Mouse (Mus musculus) small intestine, adult 2 months (tissue): ENCODE data around the gene Ap4b1. TPM values are rescaled to one million over a fixed set of nuclear protein-coding genes. Genes with fewer than 3 reads are reported as not detected.

Source experiments
- H3K27ac ChIP-seq: fragments of 200-500 bp; 2 replicates; pipeline ENCODE4 v1.5.1; 2012; ENCODE audit warnings: low read depth, low read length, control low read depth, inconsistent platforms; ENCODE audit not compliant: insufficient read depth
- H3K27me3 ChIP-seq: fragments of 200-500 bp; 2 replicates; pipeline ENCODE4 v1.6.1; 2012; ENCODE audit warnings: mild to moderate bottlenecking, moderate library complexity, low read length, inconsistent platforms; ENCODE audit not compliant: control insufficient read depth, insufficient read depth
- H3K36me3 ChIP-seq: fragments of 200-500 bp; 2 replicates; pipeline ENCODE4 v1.6.1; 2012; ENCODE audit warnings: mild to moderate bottlenecking, low read length, control low read depth, inconsistent platforms; ENCODE audit not compliant: control insufficient read depth, insufficient read depth
- H3K4me1 ChIP-seq: fragments of 200-500 bp; 2 replicates; pipeline ENCODE4 v1.6.1; 2012; ENCODE audit warnings: low read length, inconsistent platforms, mixed read lengths; ENCODE audit not compliant: control insufficient read depth, insufficient read depth, insufficient read length
- H3K4me3 ChIP-seq: fragments of 200-500 bp; 2 replicates; pipeline ENCODE4 v1.5.1; 2012; ENCODE audit warnings: low read depth, mild to moderate bottlenecking, control low read depth, inconsistent platforms, low read length, moderate library complexity
- CTCF ChIP-seq: fragments of 200-500 bp; IDR thresholded peaks from 2 replicates; pipeline ENCODE4 v1.5.1; 2012; ENCODE audit warnings: low read depth, mild to moderate bottlenecking, control low read depth, inconsistent platforms, low read length, moderate library complexity, mixed read lengths; ENCODE audit not compliant: insufficient replicate concordance, insufficient read length; ENCODE audit errors: extremely low read depth
- POLR2A ChIP-seq: fragments of 200-500 bp; IDR thresholded peaks from 2 replicates; pipeline ENCODE4 v1.6.1; 2012; ENCODE audit warnings: low read depth, mild to moderate bottlenecking, control low read depth, inconsistent platforms, low read length, moderate library complexity
- WGBS: fragments of 180-500 bp; shearing (Covaris S2); methylation state at CpG from one replicate; pipeline ENCODE4 v1.1.7; 2018; 5-methylcytosine and 5-hydroxymethylcytosine counted together
- polyA plus RNA-seq: library from polyadenylated mRNA; depleted of rRNA; stranded (reverse); fragments of >200 nt; gene quantifications from 2 replicates; pipeline ENCODE4 v1.2.3, GENCODE M21; 2012

The Ap4b1 gene
- polyA plus RNA-seq, 1 experiment, result 9.4 TPM

GRCm38 (mm10) chr3:103857977-103858563 lies 48.8 kb downstream of the Ap4b1 start:
- Histone ChIP-seq H3K27ac (peak overlapping the region; percentile 77), H3K27me3 (no peaks in the 10 kb centered on the region), H3K4me1 (peaks cover 2% of the 10 kb centered on the region; the same call in 1 of the 2 replicates), H3K36me3 (0 out of 2 replicates have a peak, but pooled peaks cover 2% of the 10 kb centered on the region), H3K4me3 (peak overlapping the region; percentile 50)
- no peak for TF ChIP-seq POLR2A
- TF ChIP-seq CTCF, result no peak
- 87% methylated on average over 6 of the region's 6 CpGs for WGBS

- WGBS, result 67% methylated on average over 12 of the region's 12 CpGs
- Histone ChIP-seq H3K27me3 (no peaks in the 10 kb centered on the region), H3K4me3 (peak within 1 kb of the TSS; percentile 28; the same call in 1 of the 2 replicates), H3K4me1 (peaks cover 2% of the 10 kb centered on the region; the same call in 1 of the 2 replicates), H3K36me3 (0 out of 2 replicates have a peak, but pooled peaks cover 1% of the 10 kb centered on the region), H3K27ac (peak within 1 kb of the TSS; percentile 83)
- TF ChIP-seq POLR2A, result no peak
- no peak for TF ChIP-seq CTCF
These were observed 49.8 kb downstream of the Ap4b1 start, which contains the start of gene Ptpn22 for GRCm38 (mm10) chr3:103858881-103859801. Gene Ptpn22 (plus strand): TSS chr3:103859795.

- no peak for TF ChIP-seq CTCF
- TF ChIP-seq POLR2A, result peak; percentile 31; the same call in 1 of the 2 replicates
- Histone ChIP-seq H3K4me1 (peaks cover 2% of the 10 kb centered on the region; the same call in 1 of the 2 replicates), H3K27ac (peak overlapping the region; percentile 83), H3K27me3 (no peaks in the 10 kb centered on the region), H3K4me3 (peak overlapping the region; percentile 28; the same call in 1 of the 2 replicates), H3K36me3 (0 out of 2 replicates have a peak, but pooled peaks cover 1% of the 10 kb centered on the region)
- 62% methylated on average over 6 of the region's 6 CpGs for WGBS
These were observed 50.6 kb downstream of the Ap4b1 start for GRCm38 (mm10) chr3:103859851-103860391.

GRCm38 (mm10) chr3:103862721-103863220 lies 53.5 kb downstream of the Ap4b1 start:
- Histone ChIP-seq H3K4me1 (peaks cover 4% of the 10 kb centered on the region; the same call in 1 of the 2 replicates), H3K36me3 (0 out of 2 replicates have a peak, but pooled peaks cover 1% of the 10 kb centered on the region), H3K27ac (no peak overlapping the region), H3K4me3 (no peak overlapping the region), H3K27me3 (no peaks in the 10 kb centered on the region)
- TF ChIP-seq CTCF (no peak), POLR2A (no peak)
- 55% methylated on average over 4 of the region's 4 CpGs for WGBS

GRCm38 (mm10) chr3:103864200-103864599 lies 54.9 kb downstream of the Ap4b1 start:
- H3K4me1 ChIP-seq, result peaks cover 2% of the 10 kb centered on the region; the same call in 1 of the 2 replicates
- 0 out of 2 replicates have a peak overlapping the region, but pooled peaks have one; percentile 22 for H3K27ac ChIP-seq
- H3K4me3 ChIP-seq, result 0 out of 2 replicates have a peak overlapping the region, but pooled peaks have one; percentile 14
- 36% methylated on average over 6 of the region's 6 CpGs for WGBS
- TF ChIP-seq CTCF (no peak), POLR2A (no peak)
- H3K36me3 ChIP-seq, result 0 out of 2 replicates have a peak, but pooled peaks cover 1% of the 10 kb centered on the region
- H3K27me3 ChIP-seq, result no peaks in the 10 kb centered on the region

GRCm38 (mm10) chr3:103867424-103867971 lies 58.2 kb downstream of the Ap4b1 start:
- 85% methylated on average over 5 of the region's 5 CpGs for WGBS
- TF ChIP-seq POLR2A, result no peak
- TF ChIP-seq CTCF, result no peak
- H3K27me3 ChIP-seq, result no peaks in the 10 kb centered on the region
- peaks cover 2% of the 10 kb centered on the region; the same call in 1 of the 2 replicates for H3K4me1 ChIP-seq
- H3K36me3 ChIP-seq, result peaks cover 3% of the 10 kb centered on the region; the same call in 1 of the 2 replicates
- peak overlapping the region; percentile 70 for H3K27ac ChIP-seq
- no peak overlapping the region for H3K4me3 ChIP-seq
